Mouse (Mus musculus): ENCODE measurements around the gene Mpst.
A peak's percentile ranks its signal among the peaks of the same experiment; 100 is the strongest.

- no peak for TF ChIP-seq CTCF (IDR thresholded peaks at IDR 0.05; ENCODE audit: low read depth)
- peak; percentile 34 for TF ChIP-seq EP300 (optimal IDR thresholded peaks at IDR 0.05)
Observed at GRCm38 (mm10) chr15:78409570-78410052, 3.4 kb downstream of the Mpst start.
